Mouse (Mus musculus) heart, adult 11 months (tissue): ENCODE results near the gene Trmt2a.

Experiments
- DNase-seq: peaks from one replicate; pipeline ENCODE4 v3.0.0; 2022

The Trmt2a gene

GRCm38 (mm10) chr16:18248433-18249363 is at the start of gene Trmt2a, which contains the start of gene Ranbp1:
TSS of gene Trmt2a (plus strand) at chr16:18248679.
TSS of gene Ranbp1 (minus strand) at chr16:18248732.
- peak; percentile 100 for DNase-seq

GRCm38 (mm10) chr16:18200062-18200461 is 48.4 kb upstream of the Trmt2a start:
- no peak for DNase-seq

GRCm38 (mm10) chr16:18201620-18202019 is 46.9 kb upstream of the Trmt2a start:
- no peak for DNase-seq

- DNase-seq, result no peak
These were observed 46.4 kb upstream of the Trmt2a start for GRCm38 (mm10) chr16:18202061-18202460.

- no peak for DNase-seq
These were observed 44.9 kb upstream of the Trmt2a start for GRCm38 (mm10) chr16:18203430-18204091.

GRCm38 (mm10) chr16:18210701-18211416 is 37.6 kb upstream of the Trmt2a start:
- no peak for DNase-seq

GRCm38 (mm10) chr16:18211417-18212171 is 36.9 kb upstream of the Trmt2a start:
- peak; percentile 97 for DNase-seq

GRCm38 (mm10) chr16:18213689-18214088 is 34.8 kb upstream of the Trmt2a start:
- no peak for DNase-seq

- no peak for DNase-seq
These were observed 33.6 kb upstream of the Trmt2a start for GRCm38 (mm10) chr16:18214858-18215257.

GRCm38 (mm10) chr16:18217579-18217978 is 30.9 kb upstream of the Trmt2a start, which contains the start of gene Ccdc188:
TSS of gene Ccdc188 (plus strand) at chr16:18217879.
- DNase-seq, result no peak

- peak; percentile 90 for DNase-seq
These were observed 29.9 kb upstream of the Trmt2a start for GRCm38 (mm10) chr16:18218580-18218996.

GRCm38 (mm10) chr16:18220001-18220400 is 28.5 kb upstream of the Trmt2a start:
- peak; percentile 94 for DNase-seq

GRCm38 (mm10) chr16:18220856-18221542 is 27.5 kb upstream of the Trmt2a start:
- peak; percentile 90 for DNase-seq

- no peak for DNase-seq
These were observed 27.0 kb upstream of the Trmt2a start for GRCm38 (mm10) chr16:18221543-18221898.

- DNase-seq, result no peak
These were observed 26.3 kb upstream of the Trmt2a start for GRCm38 (mm10) chr16:18222188-18222587.

- peak; percentile 94 for DNase-seq
These were observed 21.3 kb upstream of the Trmt2a start for GRCm38 (mm10) chr16:18227187-18227586.

- DNase-seq, result peak; percentile 91
These were observed 20.5 kb upstream of the Trmt2a start for GRCm38 (mm10) chr16:18227897-18228422.

- peak; percentile 91 for DNase-seq
These were observed 19.6 kb upstream of the Trmt2a start for GRCm38 (mm10) chr16:18228856-18229255.

GRCm38 (mm10) chr16:18229622-18230021 is 18.9 kb upstream of the Trmt2a start:
- peak; percentile 96 for DNase-seq

GRCm38 (mm10) chr16:18230617-18231016 is 17.9 kb upstream of the Trmt2a start:
- peak; percentile 92 for DNase-seq

GRCm38 (mm10) chr16:18231047-18231446 is 17.4 kb upstream of the Trmt2a start:
- DNase-seq, result peak; percentile 87
